Mouse (Mus musculus) CD4-positive, CD25-positive, alpha-beta regulatory T cell, adult 9 weeks (primary cell): Measurements from ENCODE around the gene Tmem159. TPM values are rescaled to one million over a fixed set of nuclear protein-coding genes. Genes with fewer than 3 reads are reported as not detected.

Experiments used
- polyA plus RNA-seq: library from polyadenylated mRNA; unstranded; fragments of 100-300 nt; shearing (Covaris generic); gene quantifications from one replicate; pipeline ENCODE4 v1.2.1, GENCODE M21; 2017

Tmem159 gene
- 5.0 TPM for polyA plus RNA-seq

DNA sequence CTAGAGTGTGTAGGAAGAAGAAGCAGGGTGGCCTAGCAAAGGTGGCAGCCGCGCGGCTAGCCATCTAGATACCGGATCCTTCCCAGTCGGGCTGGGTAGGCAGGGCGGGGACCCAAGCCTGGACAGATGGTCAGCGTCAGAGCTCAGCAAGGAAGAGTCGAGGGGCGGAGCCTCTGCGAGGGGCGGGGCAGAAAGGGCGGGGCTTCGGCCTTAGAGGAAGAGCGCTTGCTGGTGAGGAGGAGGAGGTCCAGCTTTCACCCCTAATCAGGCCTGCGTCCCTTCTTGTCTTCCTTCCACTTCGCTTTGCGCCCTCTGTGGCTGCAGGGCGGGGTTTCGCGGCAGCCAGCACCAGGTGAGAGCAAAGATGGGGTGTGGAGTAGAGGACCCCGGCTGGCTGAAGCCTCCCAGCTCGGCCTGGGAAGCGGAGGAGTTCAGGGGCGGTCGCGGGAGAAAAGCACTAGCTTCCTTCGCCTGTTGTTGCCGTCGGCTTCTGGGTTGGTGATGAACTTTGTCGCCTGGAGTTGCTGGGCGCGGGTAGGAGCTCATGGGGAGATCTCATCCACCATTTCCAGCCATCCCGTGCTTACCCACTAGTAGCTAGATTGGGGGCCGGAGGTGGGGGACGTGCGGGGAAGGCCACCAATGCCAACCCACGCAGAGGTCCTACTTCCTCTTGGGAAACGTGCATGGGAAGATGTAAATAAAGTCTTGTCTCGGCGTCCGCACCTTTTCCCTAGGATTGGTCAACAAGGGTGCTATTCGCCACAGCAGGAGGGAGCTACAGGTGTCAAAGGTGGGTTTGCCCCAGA, at the start of gene Tmem159:
Gene Tmem159 (plus strand): TSS at position 190 of the 809 bp plus-strand sequence.

DNA sequence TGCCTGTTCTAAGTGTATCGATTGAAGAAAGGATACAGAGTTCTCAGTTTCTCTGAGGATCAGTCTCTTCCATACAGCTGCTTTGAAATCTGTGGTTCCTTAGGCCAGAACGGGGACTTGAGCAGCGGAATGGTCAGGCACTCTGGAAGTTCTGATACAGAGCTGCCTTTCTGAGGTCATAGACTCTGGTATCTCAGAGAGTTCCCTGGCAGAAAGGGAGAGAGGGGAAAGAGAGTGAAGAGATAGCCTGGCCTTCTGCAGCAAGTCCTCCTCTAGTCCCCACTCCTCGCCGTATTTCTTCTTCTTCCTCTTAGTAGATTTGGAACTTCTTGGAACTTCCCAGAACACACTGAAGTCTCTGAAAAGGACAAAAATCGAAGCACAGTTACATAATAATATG, 7.0 kb upstream of the Tmem159 start, which contains the start of gene Dnah3:
Gene Dnah3 (minus strand): TSS at position 101 of the 400 bp plus-strand sequence.

DNA sequence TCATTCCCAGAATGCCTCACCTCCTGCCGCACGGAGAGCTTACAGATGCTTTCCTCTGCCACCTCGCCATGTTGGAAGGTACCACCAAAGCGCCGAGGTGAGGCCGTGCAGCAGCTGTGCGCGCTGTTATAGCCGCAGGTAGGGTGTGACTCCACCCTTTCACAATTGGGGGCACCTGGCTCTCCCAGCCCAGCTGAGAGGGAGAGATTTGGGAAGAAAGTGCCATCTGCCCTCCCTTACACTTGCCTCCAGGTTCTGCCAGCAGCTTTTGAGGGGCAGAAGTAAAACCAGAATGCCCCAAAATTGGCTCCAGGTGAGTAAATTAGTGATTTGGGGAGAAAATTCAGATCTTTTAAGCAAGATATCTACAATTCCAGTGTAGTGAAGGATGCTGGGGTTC, 43.0 kb downstream of the Tmem159 start, which contains the start of gene Zp2:
Gene Zp2 (minus strand): TSS at position 101 of the 400 bp plus-strand sequence.

Other genes starting within 250 kb of the Tmem159 start
- 17.7 TPM for gene Lyrm1, start 206.5 kb upstream of the Tmem159 start, polyA plus RNA-seq
- 16.2 TPM for gene Dcun1d3, start 206.1 kb upstream of the Tmem159 start, polyA plus RNA-seq
- gene Dnah3, start 7.1 kb upstream of the Tmem159 start, polyA plus RNA-seq, result not detected
- gene Zp2, start 42.9 kb downstream of the Tmem159 start, polyA plus RNA-seq, result not detected
- not detected for gene Anks4b, start 71.5 kb downstream of the Tmem159 start, polyA plus RNA-seq
- not detected for gene Crym, start 99.8 kb downstream of the Tmem159 start, polyA plus RNA-seq
- not detected for gene Abca14, start 101.6 kb downstream of the Tmem159 start, polyA plus RNA-seq
- not detected for gene Abca15, start 226.3 kb downstream of the Tmem159 start, polyA plus RNA-seq